Mouse (Mus musculus) C2C12 (cell line): ENCODE measurements around the gene Scarb1.

Experiments used
- CEBPB ChIP-seq: IDR thresholded peaks from one replicate; pipeline ENCODE4 v1.6.1; 2011; ENCODE audit warnings: low read depth, mild to moderate bottlenecking, control low read depth, moderate library complexity
- CTCF ChIP-seq: IDR thresholded peaks from one replicate; pipeline ENCODE4 v1.5.1; 2011; ENCODE audit not compliant: control insufficient read depth, insufficient read depth, insufficient read length
- FOSL1 ChIP-seq: IDR thresholded peaks from one replicate; pipeline ENCODE4 v1.8.0; 2011; ENCODE audit warnings: mild to moderate bottlenecking, low read length; ENCODE audit not compliant: poor library complexity, insufficient read depth, severe bottlenecking
- MAX ChIP-seq: IDR thresholded peaks from one replicate; pipeline ENCODE4 v1.6.1; 2011; ENCODE audit warnings: mild to moderate bottlenecking, control low read depth
- MYOD1 ChIP-seq: IDR thresholded peaks from one replicate; pipeline ENCODE4 v1.6.1; 2011; ENCODE audit warnings: low read depth; ENCODE audit not compliant: control insufficient read depth, insufficient read length
- MYOG ChIP-seq: IDR thresholded peaks from one replicate; pipeline ENCODE4 v1.6.1; 2011; ENCODE audit not compliant: control insufficient read depth, insufficient read length; ENCODE audit errors: extremely low read depth
- USF1 ChIP-seq: IDR thresholded peaks from one replicate; pipeline ENCODE4 v1.6.1; 2011; ENCODE audit warnings: low read depth, mild to moderate bottlenecking, control low read depth, moderate library complexity

GRCm38 (mm10) chr5:125327596-125328385, 13.1 kb downstream of the Scarb1 start:
- no peak for TF ChIP-seq MAX
- TF ChIP-seq CTCF: no peak
- TF ChIP-seq MYOG: no peak
- TF ChIP-seq MYOD1: no peak
- TF ChIP-seq USF1: peak; percentile 39
- no peak for TF ChIP-seq FOSL1
- no peak for TF ChIP-seq CEBPB
